Mouse (Mus musculus): Measurements from ENCODE around the gene Ifnar1. TPM values are rescaled to one million over a fixed set of nuclear protein-coding genes. Genes with fewer than 3 reads are reported as not detected.

The Ifnar1 gene
- polyA plus RNA-seq, 1 experiment: 1.0 TPM

- TF ChIP-seq TAL1 (IDR thresholded peaks at IDR 0.05; ENCODE audit: low read length): no peak
- Histone ChIP-seq H3K27me3 (ENCODE audit: control insufficient read depth) (no peaks in the 10 kb centered on the region), H3K4me1 (ENCODE audit: control insufficient read depth) (peaks cover 91% of the 10 kb centered on the region), H3K9me3 (ENCODE audit: control insufficient read depth, low read length) (peaks cover 8% of the 10 kb centered on the region), H3K36me3 (ENCODE audit: control insufficient read depth) (peaks cover 29% of the 10 kb centered on the region), H3K4me3 (replicated peaks) (no peak overlapping the region)
Observed at GRCm38 (mm10) chr16:91446778-91447511, 38.1 kb upstream of the Ifnar1 start.

GRCm38 (mm10) chr16:91447512-91447900 is 37.5 kb upstream of the Ifnar1 start:
- no peak overlapping the region for H3K4me3 ChIP-seq (replicated peaks)
- peaks cover 8% of the 10 kb centered on the region for H3K9me3 ChIP-seq (ENCODE audit: control insufficient read depth, low read length)
- H3K4me1 ChIP-seq (ENCODE audit: control insufficient read depth): peaks cover 91% of the 10 kb centered on the region
- TF ChIP-seq GATA1 (IDR thresholded peaks at IDR 0.05; ENCODE audit: low read length) (no peak), TAL1 (IDR thresholded peaks at IDR 0.05; ENCODE audit: low read length) (no peak)
- H3K36me3 ChIP-seq (ENCODE audit: control insufficient read depth): peaks cover 28% of the 10 kb centered on the region
- no peaks in the 10 kb centered on the region for H3K27me3 ChIP-seq (ENCODE audit: control insufficient read depth)

GRCm38 (mm10) chr16:91448088-91448487 is 37.0 kb upstream of the Ifnar1 start:
- H3K4me1 ChIP-seq (ENCODE audit: control insufficient read depth): peaks cover 89% of the 10 kb centered on the region

GRCm38 (mm10) chr16:91448895-91449294 is 36.1 kb upstream of the Ifnar1 start:
- Histone ChIP-seq H3K27me3 (ENCODE audit: control insufficient read depth) (no peaks in the 10 kb centered on the region), H3K9me3 (ENCODE audit: control insufficient read depth, low read length) (peaks cover 5% of the 10 kb centered on the region), H3K4me1 (ENCODE audit: control insufficient read depth) (peaks cover 83% of the 10 kb centered on the region), H3K36me3 (ENCODE audit: control insufficient read depth) (peaks cover 16% of the 10 kb centered on the region), H3K4me3 (replicated peaks) (no peak overlapping the region)
- no peak for TF ChIP-seq TAL1 (IDR thresholded peaks at IDR 0.05; ENCODE audit: low read length)
- no peak for TF ChIP-seq GATA1 (IDR thresholded peaks at IDR 0.05; ENCODE audit: low read length)

More at GRCm38 (mm10) chr16:91448088-91448487, 37.0 kb upstream of the Ifnar1 start:
- H3K36me3 ChIP-seq (ENCODE audit: control insufficient read depth): peaks cover 23% of the 10 kb centered on the region
- H3K4me3 ChIP-seq (replicated peaks): no peak overlapping the region
- no peaks in the 10 kb centered on the region for H3K27me3 ChIP-seq (ENCODE audit: control insufficient read depth)
- peaks cover 8% of the 10 kb centered on the region for H3K9me3 ChIP-seq (ENCODE audit: control insufficient read depth, low read length)
- TF ChIP-seq TAL1 (IDR thresholded peaks at IDR 0.05; ENCODE audit: low read length) (no peak), GATA1 (IDR thresholded peaks at IDR 0.05; ENCODE audit: low read length) (peak; percentile 84)

GRCm38 (mm10) chr16:91450137-91451064 is 34.6 kb upstream of the Ifnar1 start:
- H3K4me3 ChIP-seq (replicated peaks): no peak overlapping the region
- H3K36me3 ChIP-seq (ENCODE audit: control insufficient read depth): peaks cover 10% of the 10 kb centered on the region
- H3K4me1 ChIP-seq (ENCODE audit: control insufficient read depth): peaks cover 74% of the 10 kb centered on the region
- TF ChIP-seq TAL1 (IDR thresholded peaks at IDR 0.05; ENCODE audit: low read length) (no peak), GATA1 (IDR thresholded peaks at IDR 0.05; ENCODE audit: low read length) (no peak)
- no peaks in the 10 kb centered on the region for H3K9me3 ChIP-seq (ENCODE audit: control insufficient read depth, low read length)
- H3K27me3 ChIP-seq (ENCODE audit: control insufficient read depth): no peaks in the 10 kb centered on the region

GRCm38 (mm10) chr16:91451949-91452348 is 33.1 kb upstream of the Ifnar1 start:
- peaks cover 10% of the 10 kb centered on the region for H3K36me3 ChIP-seq (ENCODE audit: control insufficient read depth)
- peaks cover 65% of the 10 kb centered on the region for H3K4me1 ChIP-seq (ENCODE audit: control insufficient read depth)
- H3K9me3 ChIP-seq (ENCODE audit: control insufficient read depth, low read length): peaks cover 5% of the 10 kb centered on the region
- TF ChIP-seq TAL1 (IDR thresholded peaks at IDR 0.05; ENCODE audit: low read length) (no peak), GATA1 (IDR thresholded peaks at IDR 0.05; ENCODE audit: low read length) (no peak)
- no peaks in the 10 kb centered on the region for H3K27me3 ChIP-seq (ENCODE audit: control insufficient read depth)
- H3K4me3 ChIP-seq (replicated peaks): no peak overlapping the region

GRCm38 (mm10) chr16:91452363-91452896 is 32.6 kb upstream of the Ifnar1 start:
- Histone ChIP-seq H3K4me1 (ENCODE audit: control insufficient read depth) (peaks cover 60% of the 10 kb centered on the region), H3K36me3 (ENCODE audit: control insufficient read depth) (peaks cover 9% of the 10 kb centered on the region), H3K27me3 (ENCODE audit: control insufficient read depth) (no peaks in the 10 kb centered on the region), H3K9me3 (ENCODE audit: control insufficient read depth, low read length) (peaks cover 8% of the 10 kb centered on the region), H3K4me3 (replicated peaks) (no peak overlapping the region)
- TF ChIP-seq GATA1 (IDR thresholded peaks at IDR 0.05; ENCODE audit: low read length): no peak
- no peak for TF ChIP-seq TAL1 (IDR thresholded peaks at IDR 0.05; ENCODE audit: low read length)

- no peak overlapping the region for H3K4me3 ChIP-seq (replicated peaks)
- H3K9me3 ChIP-seq (ENCODE audit: control insufficient read depth, low read length): peaks cover 9% of the 10 kb centered on the region
- H3K4me1 ChIP-seq (ENCODE audit: control insufficient read depth): peaks cover 54% of the 10 kb centered on the region
- no peaks in the 10 kb centered on the region for H3K27me3 ChIP-seq (ENCODE audit: control insufficient read depth)
- peaks cover 21% of the 10 kb centered on the region for H3K36me3 ChIP-seq (ENCODE audit: control insufficient read depth)
- no peak for TF ChIP-seq TAL1 (IDR thresholded peaks at IDR 0.05; ENCODE audit: low read length)
- TF ChIP-seq GATA1 (IDR thresholded peaks at IDR 0.05; ENCODE audit: low read length): no peak
Observed at GRCm38 (mm10) chr16:91455868-91456267, 29.2 kb upstream of the Ifnar1 start.

- H3K4me3 ChIP-seq (replicated peaks): peak overlapping the region; percentile 26
- TF ChIP-seq GATA1 (IDR thresholded peaks at IDR 0.05; ENCODE audit: low read length): no peak
- no peak for TF ChIP-seq TAL1 (IDR thresholded peaks at IDR 0.05; ENCODE audit: low read length)
- peaks cover 60% of the 10 kb centered on the region for H3K4me1 ChIP-seq (ENCODE audit: control insufficient read depth)
- H3K9me3 ChIP-seq (ENCODE audit: control insufficient read depth, low read length): peaks cover 9% of the 10 kb centered on the region
- H3K36me3 ChIP-seq (ENCODE audit: control insufficient read depth): peaks cover 25% of the 10 kb centered on the region
- no peaks in the 10 kb centered on the region for H3K27me3 ChIP-seq (ENCODE audit: control insufficient read depth)
Observed at GRCm38 (mm10) chr16:91458301-91458746, 26.7 kb upstream of the Ifnar1 start.
